Mouse (Mus musculus): Measurements from ENCODE around the gene Gm9945. TPM values are rescaled to one million over a fixed set of nuclear protein-coding genes. Genes with fewer than 3 reads are reported as not detected.

Gene Gm9945
- total RNA-seq, 2 experiments from 2014 or later, result 1.8 to 2.2 TPM

GRCm38 (mm10) chr11:53463551-53464424, 16.2 kb upstream of the Gm9945 start:
- peak overlapping the region; percentile 74 for H3K27ac ChIP-seq
- DNase-seq (ENCODE audit: extremely low spot score in 1 of 2, low spot score in 2 of 2), result peak; percentile 75 to 78
- peak overlapping the region; percentile 49 for H3K4me3 ChIP-seq
- no peak for TF ChIP-seq CTCF (IDR thresholded peaks at IDR 0.05)
- intact Hi-C loops (cut with DNase I), result loop anchor here (10.0 kb wide), 1 partner anchor 381 kb away; no protein-coding TSS in a partner anchor

- peak; percentile 85 for TF ChIP-seq CTCF (IDR thresholded peaks at IDR 0.05)
- peak overlapping the region; percentile 77 for H3K27ac ChIP-seq
- peak; percentile 85 to 86 for DNase-seq (ENCODE audit: extremely low spot score in 1 of 2, low spot score in 2 of 2)
- intact Hi-C loops (cut with DNase I), result loop anchor here (10.0 kb wide), 1 partner anchor 378 kb away; no protein-coding TSS in a partner anchor
- peak overlapping the region; percentile 38 for H3K4me3 ChIP-seq
Measured at GRCm38 (mm10) chr11:53466231-53466971, 13.6 kb upstream of the Gm9945 start.

DNA sequence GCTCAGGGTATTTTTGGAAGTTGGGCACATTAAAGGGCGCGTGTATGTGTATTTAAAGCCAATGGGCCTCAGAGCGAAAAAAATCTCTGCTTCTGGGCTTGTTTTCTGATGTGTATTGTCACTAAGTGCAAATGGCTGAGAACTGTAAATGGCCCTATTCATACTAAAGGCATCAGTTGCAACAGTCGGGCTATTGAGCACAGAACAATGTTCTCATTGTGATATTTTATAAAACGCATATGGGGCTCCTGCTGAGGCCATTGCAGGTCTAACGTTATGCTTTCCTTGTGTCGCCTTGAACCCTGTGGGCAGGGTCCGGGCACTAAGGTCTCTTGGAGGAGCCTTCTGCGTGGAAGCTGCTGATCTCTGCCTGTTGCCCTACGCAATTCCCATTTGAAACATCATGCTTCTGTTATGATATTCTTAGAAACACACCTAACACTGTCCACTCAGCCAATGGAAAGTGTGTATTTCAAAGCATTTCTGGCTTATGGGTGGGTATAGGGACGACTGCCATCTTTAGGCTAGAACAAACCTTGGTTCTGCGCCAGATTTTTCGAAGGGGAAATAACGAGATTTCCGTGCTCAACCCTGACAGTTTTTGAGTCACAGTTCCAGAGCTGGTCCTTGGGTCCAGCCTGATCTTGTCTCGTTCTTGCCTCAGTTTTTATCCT, 10.5 kb upstream of the Gm9945 start:
- intact Hi-C loops (cut with DNase I), result loop anchor here (10.0 kb wide), 1 partner anchor 375 kb away; no protein-coding TSS in a partner anchor
- peak in 1 of 2 experiments; percentile 33 for DNase-seq (ENCODE audit: extremely low spot score in 1 of 2, low spot score in 2 of 2)
- peak overlapping the region; percentile 85 for H3K27ac ChIP-seq
- no peak for TF ChIP-seq CTCF (IDR thresholded peaks at IDR 0.05)
- H3K4me3 ChIP-seq, result no peak overlapping the region; the same call in 1 of the 2 replicates

DNA sequence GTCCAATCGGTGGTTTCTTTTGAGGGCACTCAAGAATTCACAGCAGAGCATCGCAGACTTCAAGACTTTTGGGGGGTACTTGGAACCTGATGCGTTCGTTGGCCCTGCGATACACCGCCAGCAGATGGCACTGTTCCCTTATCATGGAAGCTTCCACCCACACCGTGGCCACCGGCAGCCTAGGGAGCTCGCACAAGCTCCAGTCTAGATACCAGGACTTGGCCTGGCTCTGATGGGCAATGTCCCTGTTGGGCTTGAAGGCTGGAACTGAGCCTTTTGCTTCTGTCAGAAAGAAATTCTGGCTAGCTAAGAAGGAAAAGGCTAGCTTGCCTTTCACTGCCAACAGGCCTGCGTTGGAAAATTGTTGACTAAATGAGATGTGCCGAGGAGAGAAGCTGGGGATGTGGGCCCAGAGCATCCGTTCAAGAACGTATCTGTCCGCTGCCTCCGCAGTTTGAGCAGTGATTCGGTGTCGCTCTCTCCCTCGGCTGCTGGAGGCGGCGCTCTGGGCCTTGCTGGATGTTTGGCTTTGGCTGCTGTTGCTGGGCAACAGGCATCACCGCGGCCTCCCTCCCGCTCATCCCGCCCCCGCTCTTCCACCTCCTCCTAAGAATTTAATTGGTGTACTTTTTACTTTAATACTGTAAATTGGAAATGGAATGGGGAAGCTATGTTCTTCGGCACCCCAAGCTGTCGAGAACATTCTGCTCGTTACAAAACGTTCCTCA, 9.8 kb upstream of the Gm9945 start, which contains the start of gene Gm9837:
Gm9837 (minus strand) TSS at position 512 of the 728 bp plus-strand sequence.
- Histone ChIP-seq H3K4me3 (peak within 1 kb of the TSS; percentile 29), H3K27ac (peak within 1 kb of the TSS; percentile 85)
- peak; percentile 92 for TF ChIP-seq CTCF (IDR thresholded peaks at IDR 0.05)
- intact Hi-C loops (cut with DNase I), result loop anchor here (1.0 to 10.0 kb wide), 7 partner anchors 27 to 375 kb away; partner anchors contain the start of gene Kif3a
- peak; percentile 91 to 94 for DNase-seq (ENCODE audit: extremely low spot score in 1 of 2, low spot score in 2 of 2)

DNA sequence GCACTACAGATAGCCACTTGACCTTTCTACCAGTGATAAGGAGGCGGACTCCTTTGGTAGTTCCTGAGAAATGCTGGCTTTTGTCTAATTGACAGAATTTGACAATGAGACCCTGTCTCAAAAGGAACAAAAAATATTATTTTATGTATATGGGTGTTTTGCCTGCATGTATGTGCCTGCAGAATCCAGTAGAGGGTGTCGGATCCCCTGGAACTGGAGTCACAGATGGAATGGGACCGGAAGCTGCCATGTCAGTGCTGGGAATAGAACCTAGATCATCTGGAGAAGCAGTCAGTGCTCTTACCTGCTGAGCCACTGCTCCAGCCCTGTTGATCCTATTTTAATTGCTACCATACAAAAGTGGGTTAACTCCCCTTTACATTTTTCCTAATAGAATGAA, 7.3 kb upstream of the Gm9945 start:
- no peak for DNase-seq (ENCODE audit: extremely low spot score in 1 of 2, low spot score in 2 of 2)
- Histone ChIP-seq H3K27ac (no peak overlapping the region), H3K4me3 (no peak overlapping the region)
- intact Hi-C loops (cut with DNase I), result loop anchor here (5.0 kb wide), 1 partner anchor 95 kb away; the partner anchor contains the start of gene Kif3a
- TF ChIP-seq CTCF (IDR thresholded peaks at IDR 0.05), result peak; percentile 39

- no peak for DNase-seq (ENCODE audit: extremely low spot score in 1 of 2, low spot score in 2 of 2)
- H3K4me3 ChIP-seq, result peak overlapping the region; percentile 28
- no peak for TF ChIP-seq CTCF (IDR thresholded peaks at IDR 0.05)
- H3K27ac ChIP-seq, result peak overlapping the region; percentile 79
- intact Hi-C loops (cut with DNase I), result no loop called here
Measured at GRCm38 (mm10) chr11:53475620-53476019, 4.3 kb upstream of the Gm9945 start.

GRCm38 (mm10) chr11:53477833-53478232, 2.1 kb upstream of the Gm9945 start:
- DNase-seq (ENCODE audit: extremely low spot score in 1 of 2, low spot score in 2 of 2), result no peak
- H3K4me3 ChIP-seq, result peak overlapping the region; percentile 75
- intact Hi-C loops (cut with DNase I), result no loop called here
- no peak for TF ChIP-seq CTCF (IDR thresholded peaks at IDR 0.05)
- peak overlapping the region; percentile 98; the same call in 1 of the 2 replicates for H3K27ac ChIP-seq

DNA sequence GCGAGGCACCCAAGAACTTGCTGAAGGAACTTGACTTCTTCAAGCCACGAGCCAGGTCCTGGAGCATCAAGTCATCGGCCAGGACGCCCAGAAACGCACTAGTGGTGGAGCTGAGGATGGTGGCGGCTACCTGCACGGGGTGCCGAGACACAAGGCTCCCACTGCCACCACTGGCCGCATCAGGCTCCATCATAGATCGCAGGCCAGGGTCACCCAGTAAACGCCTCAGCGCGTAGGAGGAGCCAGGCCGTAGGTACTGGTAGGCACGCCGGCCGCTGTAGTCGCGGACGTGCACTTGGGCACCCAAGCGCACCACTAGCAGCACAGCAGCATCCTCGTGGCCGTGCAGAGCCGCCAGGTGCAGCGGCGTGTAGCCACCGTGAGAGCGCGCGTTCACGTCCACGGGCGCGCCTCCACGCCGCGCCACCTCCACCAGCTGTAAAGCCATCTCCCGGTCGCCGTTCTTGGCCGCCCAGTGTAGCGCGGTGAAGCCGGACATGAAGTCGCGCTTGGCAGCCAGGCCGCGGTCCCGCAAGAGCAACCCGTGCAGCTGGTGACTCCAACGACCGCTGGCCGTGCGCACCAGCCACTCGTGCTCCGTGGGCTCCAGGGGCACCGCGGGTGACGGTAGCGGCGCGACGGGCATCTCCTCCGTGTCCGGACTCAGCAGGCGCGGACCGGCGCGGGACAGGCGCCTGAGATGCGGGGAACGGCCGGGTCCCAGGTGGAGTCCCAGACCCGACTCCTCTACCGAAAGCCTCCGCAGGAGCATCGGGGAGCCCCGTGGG, 1.4 kb upstream of the Gm9945 start:
- peak overlapping the region; percentile 75 for H3K4me3 ChIP-seq
- intact Hi-C loops (cut with DNase I), result no loop called here
- DNase-seq (ENCODE audit: extremely low spot score in 1 of 2, low spot score in 2 of 2), result peak; percentile 51 to 55
- peak overlapping the region; percentile 98 for H3K27ac ChIP-seq
- no peak for TF ChIP-seq CTCF (IDR thresholded peaks at IDR 0.05)

GRCm38 (mm10) chr11:53479171-53479782, 689 bp upstream of the Gm9945 start:
- peak overlapping the region; percentile 75 for H3K4me3 ChIP-seq
- peak; percentile 51 to 52 for DNase-seq (ENCODE audit: extremely low spot score in 1 of 2, low spot score in 2 of 2)
- peak overlapping the region; percentile 98 for H3K27ac ChIP-seq
- no peak for TF ChIP-seq CTCF (IDR thresholded peaks at IDR 0.05)
- intact Hi-C loops (cut with DNase I), result no loop called here

Measured in left cerebral cortex, adult 2 months (tissue).